Mouse (Mus musculus): Measurements from ENCODE around the gene Abtb1. TPM values are rescaled to one million over a fixed set of nuclear protein-coding genes. Genes with fewer than 3 reads are reported as not detected.

The Abtb1 gene
- polyA plus RNA-seq, 1 experiment from 2014 or later, result 49.5 TPM

- Histone ChIP-seq H3K4me3 (ENCODE audit: low read length) (no peak overlapping the region), H3K27me3 (ENCODE audit: control insufficient read depth, insufficient read depth, low read depth, low read length) (no peaks in the 10 kb centered on the region), H3K9ac (ENCODE audit: low read length) (no peak overlapping the region), H3K27ac (ENCODE audit: low read length) (no peak overlapping the region), H3K36me3 (ENCODE audit: control insufficient read depth, insufficient read depth, low read length) (no peaks in the 10 kb centered on the region), H3K9me3 (ENCODE audit: control insufficient read depth, low read length) (no peaks in the 10 kb centered on the region), H3K4me2 (ENCODE audit: low read depth, low read length) (no peak overlapping the region), H3K4me1 (replicated peaks; ENCODE audit: control insufficient read depth, insufficient read depth, low read length) (peaks cover 12% of the 10 kb centered on the region)
- WGBS, result 61% methylated on average over 4 of the region's 4 CpGs
- ATAC-seq (ENCODE audit: low read depth), result no peak
These were observed 37.7 kb downstream of the Abtb1 start for GRCm38 (mm10) chr6:88803957-88804695.

- no peaks in the 10 kb centered on the region for H3K9me3 ChIP-seq (ENCODE audit: control insufficient read depth, low read length)
- no peak overlapping the region for H3K4me2 ChIP-seq (ENCODE audit: low read depth, low read length)
- no peak for ATAC-seq (ENCODE audit: low read depth)
- WGBS, result 74% methylated on average over 7 of the region's 7 CpGs
- H3K36me3 ChIP-seq (ENCODE audit: control insufficient read depth, insufficient read depth, low read length), result no peaks in the 10 kb centered on the region
- H3K27ac ChIP-seq (ENCODE audit: low read length), result no peak overlapping the region
- no peak overlapping the region for H3K4me3 ChIP-seq (ENCODE audit: low read length)
- H3K27me3 ChIP-seq (ENCODE audit: control insufficient read depth, insufficient read depth, low read depth, low read length), result no peaks in the 10 kb centered on the region
- peaks cover 6% of the 10 kb centered on the region for H3K4me1 ChIP-seq (replicated peaks; ENCODE audit: control insufficient read depth, insufficient read depth, low read length)
- no peak overlapping the region for H3K9ac ChIP-seq (ENCODE audit: low read length)
These were observed 38.7 kb downstream of the Abtb1 start for GRCm38 (mm10) chr6:88803051-88803450.

GRCm38 (mm10) chr6:88800735-88801134, 41.0 kb downstream of the Abtb1 start:
- Histone ChIP-seq H3K27me3 (ENCODE audit: control insufficient read depth, insufficient read depth, low read depth, low read length) (no peaks in the 10 kb centered on the region), H3K27ac (ENCODE audit: low read length) (no peak overlapping the region), H3K4me3 (ENCODE audit: low read length) (no peak overlapping the region), H3K36me3 (ENCODE audit: control insufficient read depth, insufficient read depth, low read length) (no peaks in the 10 kb centered on the region), H3K9ac (ENCODE audit: low read length) (no peak overlapping the region), H3K9me3 (ENCODE audit: control insufficient read depth, low read length) (no peaks in the 10 kb centered on the region), H3K4me2 (ENCODE audit: low read depth, low read length) (no peak overlapping the region), H3K4me1 (replicated peaks; ENCODE audit: control insufficient read depth, insufficient read depth, low read length) (peaks cover 6% of the 10 kb centered on the region)
- WGBS, result 21% methylated on average over 3 of the region's 3 CpGs
- peak; percentile 51 for ATAC-seq (ENCODE audit: low read depth)

- peaks cover 6% of the 10 kb centered on the region for H3K4me1 ChIP-seq (replicated peaks; ENCODE audit: control insufficient read depth, insufficient read depth, low read length)
- H3K9me3 ChIP-seq (ENCODE audit: control insufficient read depth, low read length), result no peaks in the 10 kb centered on the region
- no peak overlapping the region for H3K4me3 ChIP-seq (ENCODE audit: low read length)
- no peak for ATAC-seq (ENCODE audit: low read depth)
- H3K4me2 ChIP-seq (ENCODE audit: low read depth, low read length), result no peak overlapping the region
- WGBS, result 70% methylated on average over 7 of the region's 7 CpGs
- peak overlapping the region; percentile 8; the same call in 1 of the 2 replicates for H3K27ac ChIP-seq (ENCODE audit: low read length)
- H3K36me3 ChIP-seq (ENCODE audit: control insufficient read depth, insufficient read depth, low read length), result no peaks in the 10 kb centered on the region
- no peak overlapping the region for H3K9ac ChIP-seq (ENCODE audit: low read length)
- no peaks in the 10 kb centered on the region for H3K27me3 ChIP-seq (ENCODE audit: control insufficient read depth, insufficient read depth, low read depth, low read length)
These were observed 41.6 kb downstream of the Abtb1 start for GRCm38 (mm10) chr6:88800191-88800590.

GRCm38 (mm10) chr6:88794561-88794971, 47.2 kb downstream of the Abtb1 start:
- H3K4me3 ChIP-seq (ENCODE audit: low read length), result no peak overlapping the region
- H3K4me2 ChIP-seq (ENCODE audit: low read depth, low read length), result no peak overlapping the region
- no peaks in the 10 kb centered on the region for H3K27me3 ChIP-seq (ENCODE audit: control insufficient read depth, insufficient read depth, low read depth, low read length)
- H3K9me3 ChIP-seq (ENCODE audit: control insufficient read depth, low read length), result no peaks in the 10 kb centered on the region
- H3K4me1 ChIP-seq (replicated peaks; ENCODE audit: control insufficient read depth, insufficient read depth, low read length), result peaks cover 33% of the 10 kb centered on the region
- no peak overlapping the region for H3K27ac ChIP-seq (ENCODE audit: low read length)
- no peaks in the 10 kb centered on the region for H3K36me3 ChIP-seq (ENCODE audit: control insufficient read depth, insufficient read depth, low read length)
- WGBS, result 47% methylated on average over 14 of the region's 14 CpGs
- H3K9ac ChIP-seq (ENCODE audit: low read length), result no peak overlapping the region
- ATAC-seq (ENCODE audit: low read depth), result no peak

GRCm38 (mm10) chr6:88793872-88794271, 47.9 kb downstream of the Abtb1 start:
- Histone ChIP-seq H3K4me1 (replicated peaks; ENCODE audit: control insufficient read depth, insufficient read depth, low read length) (peaks cover 36% of the 10 kb centered on the region), H3K27ac (ENCODE audit: low read length) (no peak overlapping the region), H3K9ac (ENCODE audit: low read length) (no peak overlapping the region), H3K4me3 (ENCODE audit: low read length) (no peak overlapping the region), H3K9me3 (ENCODE audit: control insufficient read depth, low read length) (no peaks in the 10 kb centered on the region), H3K27me3 (ENCODE audit: control insufficient read depth, insufficient read depth, low read depth, low read length) (no peaks in the 10 kb centered on the region), H3K4me2 (ENCODE audit: low read depth, low read length) (no peak overlapping the region), H3K36me3 (ENCODE audit: control insufficient read depth, insufficient read depth, low read length) (no peaks in the 10 kb centered on the region)
- 69% methylated on average over 13 of the region's 13 CpGs for WGBS
- no peak for ATAC-seq (ENCODE audit: low read depth)

- Histone ChIP-seq H3K9ac (ENCODE audit: low read length) (no peak overlapping the region), H3K4me1 (replicated peaks; ENCODE audit: control insufficient read depth, insufficient read depth, low read length) (peaks cover 36% of the 10 kb centered on the region), H3K4me3 (ENCODE audit: low read length) (no peak overlapping the region), H3K27ac (ENCODE audit: low read length) (no peak overlapping the region), H3K36me3 (ENCODE audit: control insufficient read depth, insufficient read depth, low read length) (no peaks in the 10 kb centered on the region), H3K27me3 (ENCODE audit: control insufficient read depth, insufficient read depth, low read depth, low read length) (no peaks in the 10 kb centered on the region), H3K9me3 (ENCODE audit: control insufficient read depth, low read length) (no peaks in the 10 kb centered on the region), H3K4me2 (ENCODE audit: low read depth, low read length) (no peak overlapping the region)
- 48% methylated on average over 2 of the region's 2 CpGs for WGBS
- ATAC-seq (ENCODE audit: low read depth), result peak; percentile 45; the same call in 1 of the 2 replicates
These were observed 48.5 kb downstream of the Abtb1 start for GRCm38 (mm10) chr6:88793243-88793642.

GRCm38 (mm10) chr6:88792147-88792691, 49.6 kb downstream of the Abtb1 start:
- WGBS, result 31% methylated on average over 7 of the region's 7 CpGs

GRCm38 (mm10) chr6:88791299-88791698, 50.5 kb downstream of the Abtb1 start:
- Histone ChIP-seq H3K4me3 (ENCODE audit: low read length) (no peak overlapping the region), H3K27ac (ENCODE audit: low read length) (no peak overlapping the region), H3K27me3 (ENCODE audit: control insufficient read depth, insufficient read depth, low read depth, low read length) (no peaks in the 10 kb centered on the region), H3K4me2 (ENCODE audit: low read depth, low read length) (no peak overlapping the region), H3K36me3 (ENCODE audit: control insufficient read depth, insufficient read depth, low read length) (no peaks in the 10 kb centered on the region), H3K9me3 (ENCODE audit: control insufficient read depth, low read length) (no peaks in the 10 kb centered on the region), H3K9ac (ENCODE audit: low read length) (0 out of 2 replicates have a peak overlapping the region, but pooled peaks have one; percentile 8), H3K4me1 (replicated peaks; ENCODE audit: control insufficient read depth, insufficient read depth, low read length) (peaks cover 52% of the 10 kb centered on the region)
- ATAC-seq (ENCODE audit: low read depth), result no peak
- 37% methylated on average over 9 of the region's 9 CpGs for WGBS

More at GRCm38 (mm10) chr6:88792147-88792691, 49.6 kb downstream of the Abtb1 start:
- Histone ChIP-seq H3K4me3 (ENCODE audit: low read length) (no peak overlapping the region), H3K9ac (ENCODE audit: low read length) (no peak overlapping the region), H3K27me3 (ENCODE audit: control insufficient read depth, insufficient read depth, low read depth, low read length) (no peaks in the 10 kb centered on the region), H3K9me3 (ENCODE audit: control insufficient read depth, low read length) (no peaks in the 10 kb centered on the region), H3K27ac (ENCODE audit: low read length) (no peak overlapping the region; the same call in 1 of the 2 replicates), H3K36me3 (ENCODE audit: control insufficient read depth, insufficient read depth, low read length) (no peaks in the 10 kb centered on the region), H3K4me1 (replicated peaks; ENCODE audit: control insufficient read depth, insufficient read depth, low read length) (peaks cover 43% of the 10 kb centered on the region), H3K4me2 (ENCODE audit: low read depth, low read length) (no peak overlapping the region)
- ATAC-seq (ENCODE audit: low read depth), result peak; percentile 37; the same call in 1 of the 2 replicates

Data from lung, embryonic 16.5 days (tissue).